Mouse (Mus musculus) common myeloid progenitor, adult 5-6 weeks (primary cell): ENCODE data around the gene Tec. TPM values are rescaled to one million over a fixed set of nuclear protein-coding genes. Genes with fewer than 3 reads are reported as not detected.
A peak's percentile ranks its signal among the peaks of the same experiment; 100 is the strongest.

Experiments
- ATAC-seq: replicated peaks from 2 replicates; pipeline ENCODE4 v1.8.0; 2016; ENCODE audit warnings: low read depth, mild to moderate bottlenecking, moderate TSS enrichment, inconsistent platforms; ENCODE audit not compliant: poor library complexity, severe bottlenecking
- total RNA-seq: library from RNA; stranded (forward); fragments of 200-1000, 187-1606 nt; gene quantifications from 2 replicates; pipeline ENCODE4 v1.2.3, GENCODE M21; 2017

The Tec gene
- total RNA-seq, 1 experiment from 2014 or later = 47.5 TPM

DNA sequence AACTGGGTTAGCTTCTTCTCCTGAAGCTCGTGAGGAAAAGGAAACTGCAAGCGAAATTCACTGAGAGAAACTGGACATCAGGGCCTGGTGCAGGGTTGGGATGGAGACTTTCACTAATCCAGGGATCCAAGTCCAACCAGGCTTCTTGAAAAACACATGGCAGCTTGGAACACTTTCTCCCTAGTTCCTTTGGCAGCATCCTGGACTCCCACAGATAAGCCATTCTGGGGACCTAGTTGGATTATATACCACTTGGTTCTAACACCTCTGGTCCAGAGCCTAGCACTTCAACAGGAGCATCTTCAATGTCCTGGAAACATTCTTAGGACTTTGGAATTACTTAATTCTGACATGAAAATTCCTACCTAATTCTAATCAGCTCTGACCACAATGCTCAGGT, 113.2 kb downstream of the Tec start:
- no peak for ATAC-seq

GRCm38 (mm10) chr5:72752585-72752984, 115.7 kb downstream of the Tec start, which contains the start of gene Txk:
Txk (minus strand) TSS chr5:72752777.
- ATAC-seq = no peak

DNA sequence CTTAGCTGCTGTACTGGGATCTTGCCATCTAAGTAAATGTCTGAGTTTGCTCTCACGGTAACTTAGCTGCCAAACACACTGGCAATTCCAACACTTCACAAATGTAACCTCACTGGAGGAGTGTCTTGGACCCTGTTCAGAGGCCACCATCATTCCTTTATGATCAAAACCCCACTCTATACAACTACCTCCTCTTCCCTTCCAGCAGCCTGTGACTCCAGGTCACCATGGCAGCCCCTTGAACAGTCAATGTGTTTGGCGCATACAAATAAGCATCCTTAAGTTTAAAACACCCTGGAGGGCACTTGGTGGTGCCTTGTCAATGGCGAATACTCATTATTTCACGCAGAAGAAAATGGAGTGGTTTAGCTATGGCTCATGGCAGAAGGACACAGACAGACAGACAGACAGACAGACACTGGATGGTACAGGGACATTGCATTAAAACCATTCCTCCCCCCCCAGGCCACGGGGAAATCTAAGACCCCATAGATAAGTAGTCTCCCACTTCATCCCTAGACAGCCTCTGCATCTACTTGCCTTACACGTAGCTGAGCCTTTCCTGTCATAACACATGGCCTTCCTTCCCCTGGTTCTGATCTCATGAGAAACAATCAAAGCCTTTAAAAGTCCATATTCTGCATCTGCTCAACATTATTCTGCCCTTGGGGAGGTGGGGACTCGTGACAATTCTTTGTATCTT, 117.1 kb downstream of the Tec start:
- ATAC-seq = no peak

DNA sequence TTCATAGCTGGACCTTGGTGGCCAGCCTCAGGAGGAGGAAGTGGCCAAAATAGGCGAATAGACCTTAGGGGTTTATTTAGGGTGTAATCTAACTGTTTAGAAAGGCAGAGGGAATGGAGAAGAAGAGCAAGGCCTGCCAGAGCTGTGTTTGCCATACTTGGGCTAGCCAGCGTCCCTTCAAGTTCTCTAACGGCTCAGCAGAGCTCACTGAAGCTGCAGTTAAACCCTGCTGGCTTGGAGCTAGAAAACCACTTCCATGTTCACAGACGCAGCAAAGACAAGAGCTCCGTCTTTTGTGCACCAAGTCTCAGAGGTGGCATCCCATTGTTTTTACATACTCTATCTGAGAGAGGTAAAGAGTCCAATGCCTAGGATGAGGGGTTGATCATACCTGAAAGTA, 118.1 kb downstream of the Tec start:
- no peak for ATAC-seq

DNA sequence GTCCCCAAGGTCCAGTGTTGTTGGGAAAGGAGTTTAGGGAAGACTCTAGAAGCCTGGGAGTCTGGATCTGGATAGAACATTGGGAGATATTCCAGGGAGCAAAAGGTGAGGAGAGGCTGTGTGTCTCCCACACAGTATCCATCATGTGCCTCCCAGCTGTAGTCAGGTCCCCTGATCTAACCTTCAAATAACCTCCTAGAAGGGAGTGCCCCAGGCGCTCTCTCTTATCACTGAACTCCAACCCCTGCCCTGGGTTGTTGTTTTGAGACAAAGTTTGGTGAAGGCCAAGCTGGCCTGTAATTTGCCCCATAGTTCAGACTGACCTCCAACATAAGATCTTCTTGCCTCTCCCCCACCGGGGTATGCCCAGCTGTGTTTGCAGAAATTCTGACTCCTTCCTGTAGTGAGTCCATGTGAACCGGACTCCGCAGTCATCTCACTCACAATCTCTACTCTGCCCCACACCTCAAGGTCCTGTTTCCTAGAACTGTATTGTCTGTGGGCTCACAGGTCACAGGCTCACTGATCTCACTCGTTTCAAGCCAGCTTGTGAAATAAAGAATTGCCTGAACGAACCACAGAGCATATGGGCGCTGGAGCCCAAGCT, 119.5 kb downstream of the Tec start:
- ATAC-seq = no peak

DNA sequence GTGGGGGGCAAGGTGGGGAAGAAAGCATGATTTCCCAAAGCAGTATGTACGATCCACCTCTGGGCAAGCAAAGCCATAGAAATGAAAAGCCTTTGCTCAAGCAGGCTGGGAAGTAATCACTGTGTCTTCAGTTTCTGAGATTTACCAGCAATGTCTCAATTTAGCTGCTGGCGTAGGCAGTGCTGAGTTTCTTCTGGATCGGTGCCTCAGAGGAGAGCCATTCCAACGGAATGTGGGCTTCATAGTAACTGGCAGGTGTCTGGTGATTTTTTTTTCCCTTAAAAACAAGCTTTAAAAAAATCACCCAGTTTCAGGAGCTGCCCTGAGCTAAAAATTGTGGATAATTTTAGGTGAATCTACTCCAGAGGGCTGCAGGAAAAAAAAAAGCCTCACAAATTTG, 120.9 kb downstream of the Tec start:
- no peak for ATAC-seq

DNA sequence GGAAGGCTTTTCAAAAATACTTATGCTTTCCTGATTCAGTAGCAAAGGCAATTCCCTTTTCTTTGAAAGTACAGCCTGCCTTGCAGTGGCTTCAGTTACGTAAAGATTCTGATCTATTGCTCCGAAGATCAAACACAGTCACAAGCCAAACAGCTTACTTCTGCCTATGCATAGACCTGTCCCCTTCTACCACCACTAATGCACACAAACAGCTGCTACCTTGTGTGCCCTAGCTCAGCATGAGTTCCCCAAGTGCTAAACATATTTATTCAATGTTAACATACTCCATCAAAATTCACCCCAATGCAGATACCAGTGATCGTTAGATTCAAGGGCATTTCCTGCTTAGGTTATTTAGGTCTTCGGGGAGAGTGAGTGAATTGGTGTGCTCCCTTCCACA, 121.8 kb downstream of the Tec start:
- ATAC-seq = no peak

GRCm38 (mm10) chr5:72743103-72743502, 125.2 kb downstream of the Tec start:
- ATAC-seq = no peak

GRCm38 (mm10) chr5:72736868-72737267, 131.4 kb downstream of the Tec start:
- no peak for ATAC-seq

GRCm38 (mm10) chr5:72736437-72736836, 131.8 kb downstream of the Tec start:
- ATAC-seq = peak; percentile 50; the same call in 1 of the 2 replicates

DNA sequence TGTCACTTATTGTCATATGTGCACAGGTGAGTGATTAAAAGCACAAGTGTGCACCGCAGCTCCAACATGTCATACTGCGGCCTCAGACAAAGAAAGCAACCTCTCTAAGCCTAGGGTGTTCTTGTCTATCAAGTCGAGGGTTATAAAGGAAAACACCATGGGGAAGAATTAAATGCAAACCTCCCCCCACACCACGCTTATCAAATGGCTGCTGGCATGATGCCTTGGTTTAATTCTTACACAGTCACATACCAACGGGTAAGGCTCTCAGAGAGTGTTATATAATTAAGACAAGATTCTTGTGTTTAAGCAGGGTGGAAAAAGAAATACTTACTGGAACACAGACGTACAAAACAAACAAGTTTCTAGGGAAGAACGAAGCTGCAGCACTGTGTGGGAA, 132.5 kb downstream of the Tec start:
- ATAC-seq = no peak

DNA sequence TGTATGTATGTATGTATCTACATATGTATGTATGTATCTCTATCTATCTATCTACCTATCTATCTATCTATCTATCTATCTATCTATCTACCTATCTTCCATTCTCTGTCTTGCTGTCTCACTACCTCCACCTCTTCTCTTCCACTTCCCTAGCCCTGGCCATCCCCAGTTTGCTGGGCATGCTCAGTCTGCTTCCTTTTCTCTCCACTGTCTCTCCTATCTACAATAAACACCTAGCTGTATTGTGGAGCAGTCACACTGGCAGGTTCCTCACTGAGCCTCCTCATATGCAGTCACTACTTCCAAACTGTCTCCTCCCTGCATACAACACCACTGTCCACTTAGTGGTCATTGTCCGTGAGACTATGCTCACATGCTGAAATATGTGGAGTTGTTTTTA, 135.4 kb downstream of the Tec start:
- ATAC-seq = no peak

DNA sequence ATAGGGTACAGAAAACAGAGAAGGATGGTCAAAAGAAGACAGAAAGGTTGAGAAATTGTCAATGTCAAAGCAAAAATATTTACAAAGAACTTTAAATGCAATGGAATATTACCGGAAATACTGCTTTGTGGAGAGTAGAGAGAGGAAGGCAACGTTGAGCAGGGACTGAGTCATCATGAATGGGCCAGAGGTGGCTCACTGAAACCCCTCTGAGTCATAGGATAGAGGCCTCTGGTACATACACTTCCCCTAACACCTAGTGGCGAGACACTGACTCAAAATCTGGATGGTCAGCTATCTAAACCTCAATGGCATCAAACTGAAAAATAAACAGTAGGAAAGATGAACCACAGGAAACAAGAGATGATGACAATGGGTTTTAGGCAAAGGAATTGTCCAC, 142.9 kb downstream of the Tec start:
- ATAC-seq = 0 out of 2 replicates have a peak, but pooled peaks have one; percentile 11

GRCm38 (mm10) chr5:72723429-72723828, 144.9 kb downstream of the Tec start:
- ATAC-seq = peak; percentile 87

DNA sequence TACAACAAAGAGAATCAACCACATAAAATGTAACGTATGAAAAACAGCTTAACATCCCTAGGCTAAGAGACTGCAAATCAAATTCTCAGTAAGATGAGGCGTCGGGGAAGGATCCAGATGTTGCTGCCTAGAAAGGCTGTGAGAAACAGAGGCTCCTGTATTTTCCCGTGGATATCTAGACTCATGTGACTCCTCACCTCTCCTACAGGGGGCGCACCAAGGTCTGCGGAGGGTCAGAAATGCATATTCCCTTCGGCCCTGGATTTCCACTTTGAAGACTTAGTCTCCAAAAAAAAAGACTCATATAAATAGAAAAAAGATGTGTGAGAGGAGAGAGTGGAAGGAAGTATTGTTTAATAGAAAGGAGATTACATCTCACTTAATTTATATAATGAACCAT, 147.7 kb downstream of the Tec start:
- no peak for ATAC-seq

GRCm38 (mm10) chr5:72710572-72711278, 157.6 kb downstream of the Tec start:
- peak; percentile 88 for ATAC-seq

DNA sequence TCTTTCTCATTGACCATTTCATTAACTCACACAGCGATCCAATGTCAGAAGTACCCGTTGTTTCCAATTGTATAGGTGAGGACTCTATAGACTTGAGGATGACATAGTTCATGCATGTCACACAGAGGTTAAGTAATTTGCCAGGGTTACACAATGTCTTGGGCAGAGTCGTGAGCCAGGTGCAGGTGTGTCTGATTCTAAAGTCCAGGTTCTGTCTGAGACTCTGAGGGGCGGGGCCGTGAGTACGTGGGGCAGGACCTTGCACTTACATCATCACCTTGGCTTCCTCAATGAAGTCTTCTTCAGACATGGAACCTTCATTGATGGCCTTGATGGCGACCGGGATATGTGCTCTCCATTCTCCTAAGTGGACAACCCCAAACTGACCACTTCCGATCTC, 158.3 kb downstream of the Tec start:
- ATAC-seq = no peak

DNA sequence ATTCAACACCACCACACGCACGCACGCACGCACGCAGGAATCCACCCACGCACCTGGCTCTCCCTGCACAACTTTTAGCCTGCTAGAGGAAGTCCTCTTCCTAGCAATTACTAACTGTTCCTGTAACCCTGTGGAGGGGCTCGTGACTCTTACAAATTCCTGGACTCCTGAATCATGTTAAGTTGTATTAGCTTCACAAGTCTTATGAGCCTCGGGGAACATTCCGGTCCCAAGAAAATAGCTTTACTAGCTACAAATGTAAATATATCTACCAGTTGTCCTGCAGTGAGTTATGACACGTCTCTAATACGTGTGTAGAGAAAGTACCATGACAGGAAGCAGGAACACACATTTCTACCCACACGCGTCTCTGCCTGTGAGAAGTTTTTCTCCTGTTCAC, 158.8 kb downstream of the Tec start:
- ATAC-seq = no peak

- ATAC-seq = no peak
Measured at GRCm38 (mm10) chr5:72706722-72707121, 161.6 kb downstream of the Tec start.

DNA sequence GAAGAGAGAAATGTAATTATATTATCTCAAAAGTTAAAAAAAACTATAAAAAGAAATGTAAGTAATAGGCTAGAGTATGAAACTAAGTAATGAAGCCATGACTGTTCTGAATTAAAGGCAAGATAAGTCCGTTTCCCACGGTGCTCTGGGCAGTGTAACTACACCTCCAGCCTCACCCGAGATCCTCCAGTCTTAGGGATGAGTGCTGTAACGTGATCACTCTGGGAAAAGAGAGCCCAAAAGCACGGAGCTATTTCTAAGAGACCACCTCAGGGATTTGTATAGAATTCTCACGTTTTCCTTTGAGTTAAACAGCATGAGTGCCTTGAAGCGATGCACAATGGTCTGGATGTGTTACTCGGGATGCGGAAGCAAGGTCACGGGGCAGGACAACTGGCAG, 162.2 kb downstream of the Tec start:
- no peak for ATAC-seq
